Mouse (Mus musculus): ENCODE data around the gene Cript. TPM values are rescaled to one million over a fixed set of nuclear protein-coding genes. Genes with fewer than 3 reads are reported as not detected.
A peak's percentile ranks its signal among the peaks of the same experiment; 100 is the strongest.
"Not testable (repeated sequence)": the region's sequence is repeated elsewhere in the genome, so short reads cannot be mapped to it uniquely, and the experiment has no call there.

The Cript gene
- polyA plus RNA-seq, 1 experiment from 2014 or later = 150 TPM

GRCm38 (mm10) chr17:87055051-87055459 lies 29.7 kb downstream of the Cript start:
- H3K27ac ChIP-seq (ENCODE audit: low read depth, low read length) = peak overlapping the region; percentile 67; the same call in 1 of the 2 replicates
- H3K9ac ChIP-seq (ENCODE audit: low read depth, low read length) = no peak overlapping the region
- no peaks in the 10 kb centered on the region for H3K9me3 ChIP-seq (ENCODE audit: control insufficient read depth, low read length)
- H3K4me3 ChIP-seq (ENCODE audit: low read length) = no peak overlapping the region
- 6% methylated on average over 5 of the region's 5 CpGs for WGBS
- ATAC-seq (ENCODE audit: low FRiP score, low TSS enrichment) = peak; percentile 75
- no peak overlapping the region; the same call in 1 of the 2 replicates for H3K4me2 ChIP-seq (replicated peaks; ENCODE audit: low read depth, low read length)
- peaks cover 19% of the 10 kb centered on the region; the same call in 1 of the 2 replicates for H3K4me1 ChIP-seq (ENCODE audit: control insufficient read depth, insufficient read depth, low read length)
- H3K27me3 ChIP-seq (ENCODE audit: control insufficient read depth, insufficient read depth, low read length) = no peaks in the 10 kb centered on the region
- no peaks in the 10 kb centered on the region for H3K36me3 ChIP-seq (ENCODE audit: control insufficient read depth, insufficient read depth, low read length)

- no peak for ATAC-seq (ENCODE audit: low FRiP score, low TSS enrichment)
These were observed 30.3 kb downstream of the Cript start for GRCm38 (mm10) chr17:87055663-87056062.

DNA sequence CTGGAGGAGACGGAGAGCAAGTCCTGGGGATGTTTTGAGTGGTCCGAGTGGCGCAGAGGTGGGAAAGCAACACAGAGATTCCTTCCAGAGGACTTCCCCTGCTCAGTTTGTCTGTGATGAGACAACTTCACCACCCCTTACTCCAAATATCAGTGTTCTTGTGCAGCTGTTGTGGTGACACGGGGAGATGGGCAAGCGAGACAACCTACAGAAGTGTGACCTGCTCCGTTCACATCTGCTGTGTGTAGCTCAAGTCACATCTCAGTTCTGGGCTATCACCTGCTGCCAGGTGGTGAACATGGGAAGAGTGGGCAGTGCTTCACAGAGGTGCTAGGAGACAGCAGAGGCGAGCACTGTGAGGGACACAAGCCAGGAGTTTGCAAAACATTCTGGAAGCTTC lies 31.4 kb downstream of the Cript start:
- Histone ChIP-seq H3K9ac (ENCODE audit: low read depth, low read length) (no peak overlapping the region), H3K4me1 (ENCODE audit: control insufficient read depth, insufficient read depth, low read length) (peaks cover 19% of the 10 kb centered on the region; the same call in 1 of the 2 replicates), H3K27ac (ENCODE audit: low read depth, low read length) (no peak overlapping the region), H3K36me3 (ENCODE audit: control insufficient read depth, insufficient read depth, low read length) (no peaks in the 10 kb centered on the region), H3K9me3 (ENCODE audit: control insufficient read depth, low read length) (no peaks in the 10 kb centered on the region), H3K4me2 (replicated peaks; ENCODE audit: low read depth, low read length) (no peak overlapping the region), H3K27me3 (ENCODE audit: control insufficient read depth, insufficient read depth, low read length) (no peaks in the 10 kb centered on the region), H3K4me3 (ENCODE audit: low read length) (no peak overlapping the region)
- no peak for ATAC-seq (ENCODE audit: low FRiP score, low TSS enrichment)
- WGBS = 97% methylated on average over 7 of the region's 7 CpGs

More at GRCm38 (mm10) chr17:87055663-87056062, 30.3 kb downstream of the Cript start:
- Histone ChIP-seq H3K9me3 (ENCODE audit: control insufficient read depth, low read length) (no peaks in the 10 kb centered on the region), H3K4me3 (ENCODE audit: low read length) (no peak overlapping the region), H3K36me3 (ENCODE audit: control insufficient read depth, insufficient read depth, low read length) (no peaks in the 10 kb centered on the region), H3K9ac (ENCODE audit: low read depth, low read length) (no peak overlapping the region), H3K27ac (ENCODE audit: low read depth, low read length) (no peak overlapping the region; the same call in 1 of the 2 replicates), H3K27me3 (ENCODE audit: control insufficient read depth, insufficient read depth, low read length) (no peaks in the 10 kb centered on the region), H3K4me1 (ENCODE audit: control insufficient read depth, insufficient read depth, low read length) (peaks cover 19% of the 10 kb centered on the region; the same call in 1 of the 2 replicates), H3K4me2 (replicated peaks; ENCODE audit: low read depth, low read length) (no peak overlapping the region)
- 69% methylated on average over 1 of the region's 1 CpGs for WGBS

GRCm38 (mm10) chr17:87057486-87058266 lies 32.3 kb downstream of the Cript start:
- H3K27me3 ChIP-seq (ENCODE audit: control insufficient read depth, insufficient read depth, low read length) = no peaks in the 10 kb centered on the region
- H3K4me3 ChIP-seq (ENCODE audit: low read length) = no peak overlapping the region
- no peak overlapping the region; the same call in 1 of the 2 replicates for H3K27ac ChIP-seq (ENCODE audit: low read depth, low read length)
- no peaks in the 10 kb centered on the region for H3K36me3 ChIP-seq (ENCODE audit: control insufficient read depth, insufficient read depth, low read length)
- H3K9me3 ChIP-seq (ENCODE audit: control insufficient read depth, low read length) = no peaks in the 10 kb centered on the region
- no peak overlapping the region for H3K4me2 ChIP-seq (replicated peaks; ENCODE audit: low read depth, low read length)
- H3K4me1 ChIP-seq (ENCODE audit: control insufficient read depth, insufficient read depth, low read length) = peaks cover 22% of the 10 kb centered on the region; the same call in 1 of the 2 replicates
- no peak overlapping the region for H3K9ac ChIP-seq (ENCODE audit: low read depth, low read length)
- no peak for ATAC-seq (ENCODE audit: low FRiP score, low TSS enrichment)
- 74% methylated on average over 8 of the region's 8 CpGs for WGBS

DNA sequence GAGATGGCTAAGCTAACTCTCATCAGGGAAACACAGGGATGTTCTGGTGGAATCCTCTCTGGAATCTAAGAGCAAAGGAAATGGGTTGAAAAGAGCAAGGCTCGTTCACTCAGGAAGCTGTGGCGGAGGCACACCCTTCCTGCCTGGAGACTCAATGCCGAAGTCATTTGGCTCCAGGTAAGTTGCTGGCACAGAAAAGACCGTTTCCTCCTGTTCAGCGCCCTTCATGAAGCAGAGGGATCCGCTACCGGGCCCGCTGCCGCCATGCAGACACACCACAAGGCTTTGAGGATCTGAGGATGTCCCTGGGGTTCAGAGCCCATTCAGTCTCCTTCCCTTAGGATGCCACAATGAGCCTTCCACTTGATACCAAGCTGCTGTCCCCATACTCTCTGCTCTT lies 37.3 kb downstream of the Cript start:
- WGBS = 84% methylated on average over 9 of the region's 9 CpGs
- peak overlapping the region; percentile 31; the same call in 1 of the 2 replicates for H3K27ac ChIP-seq (ENCODE audit: low read depth, low read length)
- ATAC-seq (ENCODE audit: low FRiP score, low TSS enrichment) = no peak

DNA sequence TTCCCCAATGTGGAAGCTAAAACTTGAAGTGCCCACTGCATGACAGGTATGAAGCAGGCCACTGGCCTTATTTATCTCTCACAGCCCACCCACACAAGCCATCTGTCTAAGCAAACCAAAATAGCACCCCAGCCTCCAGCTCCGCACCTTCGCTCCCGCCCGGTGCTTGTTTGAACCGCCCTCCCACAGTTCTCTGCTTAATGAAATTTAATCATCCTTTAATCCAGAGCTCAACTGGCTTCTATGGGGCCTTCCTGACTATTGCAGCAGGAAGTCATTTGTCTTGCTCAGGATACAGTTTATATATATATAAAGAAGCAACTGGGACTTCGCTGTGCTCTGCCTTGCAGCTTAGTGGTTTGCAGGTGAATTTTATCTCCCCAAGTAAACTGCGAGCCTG lies 38.1 kb downstream of the Cript start:
- no peaks in the 10 kb centered on the region for H3K27me3 ChIP-seq (ENCODE audit: control insufficient read depth, insufficient read depth, low read length)
- H3K9ac ChIP-seq (ENCODE audit: low read depth, low read length) = no peak overlapping the region
- no peaks in the 10 kb centered on the region for H3K9me3 ChIP-seq (ENCODE audit: control insufficient read depth, low read length)
- no peaks in the 10 kb centered on the region for H3K36me3 ChIP-seq (ENCODE audit: control insufficient read depth, insufficient read depth, low read length)
- peaks cover 15% of the 10 kb centered on the region; the same call in 1 of the 2 replicates for H3K4me1 ChIP-seq (ENCODE audit: control insufficient read depth, insufficient read depth, low read length)
- peak overlapping the region; percentile 43; the same call in 1 of the 2 replicates for H3K27ac ChIP-seq (ENCODE audit: low read depth, low read length)
- no peak overlapping the region for H3K4me2 ChIP-seq (replicated peaks; ENCODE audit: low read depth, low read length)
- no peak overlapping the region for H3K4me3 ChIP-seq (ENCODE audit: low read length)
- peak; percentile 86 for ATAC-seq (ENCODE audit: low FRiP score, low TSS enrichment)
- WGBS = 27% methylated on average over 7 of the region's 7 CpGs

More for the DNA sequence above, 37.3 kb downstream of the Cript start:
- H3K4me1 ChIP-seq (ENCODE audit: control insufficient read depth, insufficient read depth, low read length) = peaks cover 17% of the 10 kb centered on the region; the same call in 1 of the 2 replicates
- no peak overlapping the region for H3K4me3 ChIP-seq (ENCODE audit: low read length)
- no peaks in the 10 kb centered on the region for H3K9me3 ChIP-seq (ENCODE audit: control insufficient read depth, low read length)
- no peaks in the 10 kb centered on the region for H3K27me3 ChIP-seq (ENCODE audit: control insufficient read depth, insufficient read depth, low read length)
- H3K9ac ChIP-seq (ENCODE audit: low read depth, low read length) = no peak overlapping the region
- no peak overlapping the region for H3K4me2 ChIP-seq (replicated peaks; ENCODE audit: low read depth, low read length)
- no peaks in the 10 kb centered on the region for H3K36me3 ChIP-seq (ENCODE audit: control insufficient read depth, insufficient read depth, low read length)

- H3K4me2 ChIP-seq (replicated peaks; ENCODE audit: low read depth, low read length) = no peak overlapping the region
- H3K9me3 ChIP-seq (ENCODE audit: control insufficient read depth, low read length) = no peaks in the 10 kb centered on the region
- no peak overlapping the region for H3K9ac ChIP-seq (ENCODE audit: low read depth, low read length)
- ATAC-seq (ENCODE audit: low FRiP score, low TSS enrichment) = no peak
- H3K36me3 ChIP-seq (ENCODE audit: control insufficient read depth, insufficient read depth, low read length) = no peaks in the 10 kb centered on the region
- no peak overlapping the region for H3K4me3 ChIP-seq (ENCODE audit: low read length)
- peak overlapping the region; percentile 43; the same call in 1 of the 2 replicates for H3K27ac ChIP-seq (ENCODE audit: low read depth, low read length)
- WGBS = 53% methylated on average over 6 of the region's 6 CpGs
- H3K4me1 ChIP-seq (ENCODE audit: control insufficient read depth, insufficient read depth, low read length) = peaks cover 15% of the 10 kb centered on the region; the same call in 1 of the 2 replicates
- no peaks in the 10 kb centered on the region for H3K27me3 ChIP-seq (ENCODE audit: control insufficient read depth, insufficient read depth, low read length)
These were observed 38.6 kb downstream of the Cript start for GRCm38 (mm10) chr17:87063969-87064368.

DNA sequence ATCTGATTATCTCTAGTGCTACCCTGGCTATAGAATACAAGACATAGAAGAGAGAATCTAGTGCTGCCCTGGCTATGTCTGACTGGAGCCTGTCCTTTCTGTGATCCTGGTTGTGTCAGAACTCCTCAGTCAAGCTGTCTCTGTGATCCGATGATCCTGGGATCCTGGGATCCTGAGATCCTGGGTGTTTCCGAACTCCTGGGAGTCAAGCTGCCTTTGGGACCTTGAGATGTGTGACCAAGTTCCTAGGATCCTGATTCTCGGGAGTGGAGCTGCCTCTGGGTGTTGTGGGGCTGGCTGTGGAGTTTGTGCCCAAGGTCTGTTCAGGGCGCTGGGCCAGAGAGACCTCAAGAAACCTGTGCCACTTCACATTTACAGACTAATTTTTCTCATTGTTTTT lies 43.6 kb downstream of the Cript start:
- WGBS = 92% methylated on average over 4 of the region's 4 CpGs
- H3K4me3 ChIP-seq (ENCODE audit: low read length) = no peak overlapping the region
- no peaks in the 10 kb centered on the region for H3K27me3 ChIP-seq (ENCODE audit: control insufficient read depth, insufficient read depth, low read length)
- H3K36me3 ChIP-seq (ENCODE audit: control insufficient read depth, insufficient read depth, low read length) = no peaks in the 10 kb centered on the region
- no peak overlapping the region for H3K27ac ChIP-seq (ENCODE audit: low read depth, low read length)
- peaks cover under 1% of the 10 kb centered on the region; the same call in 1 of the 2 replicates for H3K4me1 ChIP-seq (ENCODE audit: control insufficient read depth, insufficient read depth, low read length)
- no peak overlapping the region for H3K4me2 ChIP-seq (replicated peaks; ENCODE audit: low read depth, low read length)
- H3K9ac ChIP-seq (ENCODE audit: low read depth, low read length) = no peak overlapping the region
- no peaks in the 10 kb centered on the region for H3K9me3 ChIP-seq (ENCODE audit: control insufficient read depth, low read length)
- ATAC-seq (ENCODE audit: low FRiP score, low TSS enrichment) = no peak

DNA sequence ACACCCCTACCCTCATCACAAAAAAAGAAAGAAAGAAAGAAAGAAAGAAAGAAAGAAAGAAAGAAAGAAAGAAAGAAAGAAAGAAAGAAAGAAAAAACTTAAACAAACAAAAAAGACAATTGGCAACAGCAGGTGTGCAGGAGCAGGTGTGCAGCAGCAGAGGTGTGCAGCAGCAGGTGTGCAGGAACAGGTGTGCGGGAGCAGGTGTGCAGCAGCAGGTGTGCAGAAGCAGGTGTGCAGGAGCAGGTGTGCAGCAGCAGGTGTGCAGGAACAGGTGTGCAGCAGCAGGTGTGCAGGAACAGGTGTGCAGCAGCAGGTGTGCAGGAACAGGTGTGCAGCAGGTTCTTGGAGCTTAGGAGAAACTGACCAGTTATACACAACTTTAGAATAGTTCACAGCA lies 46.8 kb downstream of the Cript start:
- H3K4me2 ChIP-seq (replicated peaks; ENCODE audit: low read depth, low read length); ATAC-seq (ENCODE audit: low FRiP score, low TSS enrichment); H3K36me3 ChIP-seq (ENCODE audit: control insufficient read depth, insufficient read depth, low read length); H3K9ac ChIP-seq (ENCODE audit: low read depth, low read length); H3K9me3 ChIP-seq (ENCODE audit: control insufficient read depth, low read length); H3K4me3 ChIP-seq (ENCODE audit: low read length); H3K27me3 ChIP-seq (ENCODE audit: control insufficient read depth, insufficient read depth, low read length); H3K27ac ChIP-seq (ENCODE audit: low read depth, low read length); H3K4me1 ChIP-seq (ENCODE audit: control insufficient read depth, insufficient read depth, low read length): not testable (repeated sequence)
- WGBS = 81% methylated on average over 1 of the region's 1 CpGs
